Mouse (Mus musculus) G1E (cell line): ENCODE measurements around the gene Man1a2.

Source experiments
- CTCF ChIP-seq: IDR thresholded peaks from 2 replicates; pipeline ENCODE4 v1.5.1; 2012; ENCODE audit warnings: low read depth, low read length, inconsistent platforms, mixed read lengths
- GATA1 ChIP-seq: IDR thresholded peaks from 2 replicates; pipeline ENCODE4 v1.6.1; 2012; ENCODE audit warnings: borderline replicate concordance, low read length, inconsistent platforms, mixed read lengths
- POLR2AphosphoS5 ChIP-seq: IDR thresholded peaks from 2 replicates; pipeline ENCODE4 v1.6.1; 2012; ENCODE audit warnings: low read depth, low read length, inconsistent platforms; ENCODE audit not compliant: insufficient replicate concordance
- TAL1 ChIP-seq: conservative IDR thresholded peaks from 2 replicates; pipeline ENCODE4 v1.6.1; 2012; ENCODE audit warnings: low read depth, low read length, inconsistent platforms, mixed read lengths

GRCm38 (mm10) chr3:100554843-100555242 is 130.5 kb downstream of the Man1a2 start:
- TF ChIP-seq CTCF (no peak), POLR2AphosphoS5 (no peak), TAL1 (no peak), GATA1 (no peak)
